Mouse (Mus musculus): ENCODE results near the gene Spcs2.
A peak's percentile ranks its signal among the peaks of the same experiment; 100 is the strongest.

Gene Spcs2

DNA sequence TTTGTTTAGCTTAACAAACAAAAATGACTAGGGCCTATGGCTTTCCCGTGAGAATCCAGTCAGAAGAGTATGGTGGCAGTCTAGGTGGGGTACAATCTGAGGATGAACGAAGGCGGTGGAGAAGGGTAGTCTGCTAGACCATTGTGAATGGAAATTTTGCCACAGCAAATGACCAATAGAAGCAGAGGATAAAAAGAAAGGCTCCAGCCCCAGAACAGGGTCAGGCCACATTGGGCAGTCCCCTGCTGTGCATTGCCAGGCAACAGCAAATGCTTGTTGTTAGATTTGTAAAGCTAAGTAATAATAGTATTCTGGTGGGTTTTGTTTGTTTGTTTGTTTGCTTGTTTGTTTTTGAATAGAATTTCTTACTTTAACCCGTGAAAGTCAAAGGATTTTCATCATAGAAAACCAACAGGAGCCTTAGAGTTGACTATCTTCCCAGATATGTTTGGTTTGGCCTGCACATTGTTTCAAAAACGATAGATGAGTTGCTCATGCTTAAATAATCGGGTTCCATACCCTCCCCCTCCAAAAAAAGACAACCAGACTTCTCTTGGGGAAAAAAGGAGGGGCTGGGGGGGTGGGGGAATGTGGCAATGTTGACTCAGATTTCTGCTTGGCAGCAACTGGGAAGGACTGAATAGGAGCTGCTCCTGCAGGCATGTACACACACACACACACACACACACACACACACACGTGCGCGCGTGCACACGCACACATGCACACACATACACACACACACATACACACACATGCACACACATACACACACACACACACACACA is 1.2 kb upstream of the Spcs2 start:
- DNase-seq (ENCODE audit: extremely low spot score) = peak; percentile 37

DNA sequence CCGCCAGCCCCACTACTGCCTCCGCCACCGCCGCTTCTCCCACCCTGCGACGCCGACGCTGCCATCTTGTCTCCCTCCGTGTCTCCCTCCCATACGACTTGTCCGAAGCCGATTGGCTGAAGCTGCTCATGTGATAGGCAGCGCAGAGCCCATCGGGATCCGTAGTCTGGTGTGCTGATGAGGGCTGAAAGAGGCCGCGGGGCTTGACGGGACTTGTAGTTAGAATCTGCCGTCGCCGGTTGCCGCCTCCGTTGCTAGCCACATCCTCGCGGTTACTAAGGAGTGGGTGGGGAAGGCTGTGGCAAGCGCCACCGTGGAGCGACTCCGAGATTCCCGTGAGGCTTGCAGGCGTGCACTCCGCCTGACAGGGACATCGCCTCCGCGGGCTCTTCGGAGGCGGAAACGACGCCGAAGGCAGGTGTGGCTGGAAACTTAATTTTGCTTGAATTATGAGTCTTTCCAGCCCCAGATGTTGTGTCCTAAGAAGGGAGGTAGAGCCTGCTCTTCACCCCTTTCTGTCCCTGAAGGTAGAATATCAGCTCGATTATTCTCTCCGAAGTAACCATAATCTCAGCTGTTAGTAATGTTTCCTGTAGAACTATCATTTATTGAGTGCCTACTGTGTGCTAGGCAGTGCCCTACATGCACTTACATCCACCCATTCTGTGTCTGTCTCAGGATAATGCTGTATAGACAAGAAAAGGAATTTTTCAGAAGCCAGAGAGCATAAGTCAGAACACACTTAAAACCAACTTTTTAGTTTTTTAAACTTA is 4.3 kb downstream of the Spcs2 start, which contains the start of gene Xrra1:
TSS of gene Xrra1 (plus strand) at position 304 of the 773 bp plus-strand sequence.
- peak; percentile 93 for DNase-seq (ENCODE audit: extremely low spot score)

DNA sequence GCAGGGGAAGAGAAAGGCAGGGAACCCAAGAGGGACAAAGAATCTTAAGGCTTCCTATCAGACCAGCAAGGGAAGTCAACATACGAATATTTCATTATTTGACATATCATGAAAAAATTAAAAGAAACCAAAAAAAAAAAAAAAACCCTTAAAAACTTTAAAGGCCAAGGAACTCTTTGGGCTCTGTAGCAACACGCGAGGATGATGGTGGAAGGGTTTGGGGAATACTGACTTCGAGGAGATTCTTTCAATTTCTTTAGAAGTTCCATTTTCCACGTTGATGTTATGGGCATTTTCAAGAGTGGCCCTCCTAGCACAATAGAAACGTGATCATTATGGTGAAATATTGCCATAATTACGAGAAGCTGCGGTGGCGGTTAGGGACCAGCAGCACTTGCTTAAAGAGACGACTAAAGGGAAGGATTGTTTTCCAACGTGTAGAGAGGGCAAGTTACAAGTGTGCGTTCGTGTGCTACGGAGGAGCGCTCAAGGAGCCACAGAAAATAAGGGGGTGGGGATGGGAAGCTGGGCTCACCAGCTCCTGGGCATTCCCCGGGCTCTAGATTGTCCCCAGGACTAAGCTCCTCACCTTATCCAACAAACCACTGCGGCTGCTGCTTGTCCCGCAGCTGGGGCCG is 5.0 kb downstream of the Spcs2 start:
- DNase-seq (ENCODE audit: extremely low spot score) = no peak

- DNase-seq (ENCODE audit: extremely low spot score) = no peak
These were observed 6.9 kb downstream of the Spcs2 start for GRCm38 (mm10) chr7:99856266-99856861.

- DNase-seq (ENCODE audit: extremely low spot score) = no peak
These were observed 9.0 kb downstream of the Spcs2 start for GRCm38 (mm10) chr7:99854311-99854710.

- DNase-seq (ENCODE audit: extremely low spot score) = no peak
These were observed 9.9 kb downstream of the Spcs2 start for GRCm38 (mm10) chr7:99853350-99853749.

GRCm38 (mm10) chr7:99851618-99852017 is 11.6 kb downstream of the Spcs2 start:
- no peak for DNase-seq (ENCODE audit: extremely low spot score)

DNA sequence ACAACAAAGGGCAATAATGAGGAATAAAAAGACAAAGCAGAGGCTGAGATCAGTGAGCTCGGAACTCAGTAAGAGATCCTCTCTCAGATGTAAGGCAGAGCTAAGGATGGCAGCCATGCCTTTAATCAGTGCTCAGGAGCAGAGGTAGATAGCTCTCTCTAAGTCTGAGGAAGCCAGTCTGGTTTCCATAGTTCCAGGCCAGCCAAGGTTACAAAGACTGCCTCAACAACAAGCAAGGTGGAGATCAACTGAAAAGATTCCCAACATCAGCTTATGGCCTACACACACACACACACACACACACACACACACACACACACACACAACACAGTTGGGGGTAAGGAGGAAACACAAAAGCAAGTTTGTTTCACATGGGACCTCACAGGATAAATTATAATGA is 12.1 kb downstream of the Spcs2 start:
- DNase-seq (ENCODE audit: extremely low spot score) = no peak

DNA sequence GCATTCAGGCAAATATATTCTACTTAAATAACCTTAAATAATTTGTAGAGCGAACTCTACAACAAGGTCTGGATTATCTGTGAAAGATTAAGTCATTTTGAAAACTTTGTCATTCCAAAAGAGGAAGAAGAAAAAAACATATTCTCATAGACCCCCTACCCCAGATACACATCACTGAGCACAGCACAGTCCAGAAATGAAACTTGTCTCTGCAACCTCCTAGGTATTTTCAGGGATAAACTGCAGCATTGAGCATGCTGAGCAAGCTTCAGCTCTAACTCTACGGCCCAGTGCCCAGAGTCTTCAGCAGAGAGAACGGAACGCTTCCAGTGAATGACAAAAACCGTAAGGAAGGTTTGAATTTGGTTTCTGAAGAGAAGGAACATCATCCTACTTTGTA is 12.7 kb downstream of the Spcs2 start:
- no peak for DNase-seq (ENCODE audit: extremely low spot score)

GRCm38 (mm10) chr7:99845533-99846236 is 17.6 kb downstream of the Spcs2 start:
- DNase-seq (ENCODE audit: extremely low spot score) = no peak

DNA sequence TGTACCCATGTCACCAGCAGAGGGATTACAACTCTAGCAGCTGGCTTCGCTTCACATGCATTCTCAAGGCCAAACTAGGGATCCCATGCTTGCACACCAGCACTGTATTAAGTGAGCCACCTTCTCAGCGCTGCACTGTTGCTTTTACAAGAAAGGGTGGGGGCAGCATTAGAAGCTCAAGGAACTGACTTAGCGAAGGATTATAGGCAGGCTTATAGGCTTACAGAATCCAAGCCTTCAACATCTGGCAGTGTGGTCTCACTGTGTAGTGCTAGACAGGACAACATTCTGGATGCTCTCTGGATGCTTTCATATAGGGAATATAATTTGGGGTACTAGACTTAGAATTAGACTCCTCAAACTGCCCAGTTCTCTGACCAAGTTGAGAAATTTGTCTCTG is 25.0 kb downstream of the Spcs2 start:
- no peak for DNase-seq (ENCODE audit: extremely low spot score)

DNA sequence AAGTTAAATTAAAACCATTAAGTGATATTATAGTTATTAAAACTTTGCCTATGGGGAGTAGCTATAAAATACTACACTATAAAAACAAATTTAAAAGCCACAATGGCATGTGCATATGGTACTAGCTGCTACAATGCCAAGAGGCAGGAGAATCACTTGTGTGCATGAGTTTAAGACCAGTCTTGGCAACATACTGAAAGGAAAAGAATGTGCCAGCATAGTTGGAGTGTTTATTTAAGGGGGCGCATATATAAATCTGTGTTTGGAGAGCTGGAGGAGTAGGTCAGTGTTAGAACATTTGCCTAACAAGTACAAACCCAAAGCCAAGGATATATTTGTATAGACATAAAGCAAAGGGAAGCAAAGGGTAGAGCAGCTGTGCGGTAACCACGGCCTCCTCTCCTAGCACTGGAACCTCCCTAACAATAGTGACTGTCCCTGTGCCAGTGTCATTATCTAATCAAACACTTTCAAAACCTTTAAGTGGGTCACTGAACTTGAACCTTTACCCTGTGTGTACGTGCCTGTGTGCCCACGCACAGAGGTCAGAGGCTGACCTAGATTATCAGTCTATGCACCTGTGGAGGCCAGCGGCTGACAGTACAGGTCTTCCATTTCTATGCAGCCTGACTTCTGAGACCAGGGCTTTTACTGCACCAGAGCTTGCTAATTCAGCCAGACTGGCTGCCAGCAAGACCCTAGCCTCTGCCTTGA is 25.7 kb downstream of the Spcs2 start:
- DNase-seq (ENCODE audit: extremely low spot score) = no peak

GRCm38 (mm10) chr7:99836781-99837180 is 26.5 kb downstream of the Spcs2 start:
- no peak for DNase-seq (ENCODE audit: extremely low spot score)

GRCm38 (mm10) chr7:99834314-99834853 is 28.9 kb downstream of the Spcs2 start:
- DNase-seq (ENCODE audit: extremely low spot score) = no peak

- no peak for DNase-seq (ENCODE audit: extremely low spot score)
These were observed 29.4 kb downstream of the Spcs2 start for GRCm38 (mm10) chr7:99833846-99834222.

GRCm38 (mm10) chr7:99833115-99833845 is 30.0 kb downstream of the Spcs2 start:
- no peak for DNase-seq (ENCODE audit: extremely low spot score)

DNA sequence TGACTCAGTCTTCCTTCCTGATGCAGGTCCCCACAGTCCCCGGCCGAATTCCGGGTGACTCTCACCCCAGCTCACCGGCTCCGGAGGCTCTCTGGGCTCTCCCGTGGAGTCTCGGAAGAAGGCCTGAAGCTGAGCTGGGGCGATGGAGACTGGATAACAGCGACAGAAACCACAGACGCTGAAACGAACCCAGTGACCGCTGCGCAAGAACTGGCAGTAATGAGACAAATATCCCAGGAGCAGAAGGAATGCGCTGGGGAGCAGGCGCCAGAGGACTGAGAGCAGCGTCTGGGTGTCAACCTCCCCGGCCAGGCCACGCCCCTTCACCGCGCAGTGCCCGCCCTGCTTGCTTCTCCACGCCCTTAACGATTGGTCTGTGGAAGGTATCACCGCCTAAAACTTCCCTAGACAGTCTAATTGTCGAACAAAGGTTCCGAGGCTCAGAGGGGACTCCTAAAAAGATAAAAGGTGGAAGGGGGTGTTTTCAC is 35.1 kb downstream of the Spcs2 start, which contains the start of gene Neu3:
TSS of gene Neu3 (minus strand) at position 335 of the 488 bp plus-strand sequence.
- peak; percentile 93 for DNase-seq (ENCODE audit: extremely low spot score)

DNA sequence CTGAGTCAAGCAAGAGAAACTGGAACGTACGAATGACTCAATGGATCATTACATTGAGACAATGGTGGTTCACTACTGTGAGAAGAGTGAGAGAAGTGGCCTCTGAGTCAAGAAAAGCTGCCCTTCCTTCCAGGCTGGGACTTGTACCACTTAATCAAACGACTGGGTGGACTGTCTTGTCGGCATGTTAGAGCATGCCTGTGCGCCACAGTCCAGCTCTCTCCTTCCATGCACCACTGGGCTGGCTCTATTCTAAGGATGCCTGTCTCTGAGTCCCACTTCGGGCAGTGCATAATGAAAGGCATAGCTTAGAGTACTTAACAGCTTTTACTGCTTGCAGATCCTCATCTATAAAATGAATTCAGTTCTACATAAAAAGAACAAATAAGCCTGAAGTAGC is 37.2 kb downstream of the Spcs2 start:
- DNase-seq (ENCODE audit: extremely low spot score) = no peak

- DNase-seq (ENCODE audit: extremely low spot score) = no peak
These were observed 37.8 kb downstream of the Spcs2 start for GRCm38 (mm10) chr7:99825511-99825910.

Data from embryo, embryonic 9.5 days (tissue).